Mouse (Mus musculus): ENCODE measurements around the gene Alkbh3. TPM values are rescaled to one million over a fixed set of nuclear protein-coding genes. Genes with fewer than 3 reads are reported as not detected.

Alkbh3 gene
- polyA plus RNA-seq, 1 experiment from 2014 or later, result 69.3 TPM

GRCm38 (mm10) chr2:94048733-94049470 lies 38.3 kb upstream of the Alkbh3 start:
- WGBS, result 60% methylated on average over 5 of the region's 5 CpGs
- H3K9me3 ChIP-seq (ENCODE audit: low read depth, low read length), result no peaks in the 10 kb centered on the region
- no peak for DNase-seq

GRCm38 (mm10) chr2:94048271-94048670 lies 37.7 kb upstream of the Alkbh3 start:
- DNase-seq, result no peak
- ATAC-seq (ENCODE audit: insufficient read depth), result no peak
- Histone ChIP-seq H3K27me3 (ENCODE audit: insufficient read depth, low read length) (no peaks in the 10 kb centered on the region), H3K4me1 (ENCODE audit: insufficient read depth) (no peaks in the 10 kb centered on the region), H3K4me2 (no peak overlapping the region), H3K9ac (no peak overlapping the region), H3K4me3 (ENCODE audit: low read depth, low read length) (no peak overlapping the region), H3K9me3 (ENCODE audit: low read depth, low read length) (no peaks in the 10 kb centered on the region), H3K27ac (ENCODE audit: low read depth) (no peak overlapping the region), H3K36me3 (ENCODE audit: insufficient read depth) (no peaks in the 10 kb centered on the region)
- 72% methylated on average over 1 of the region's 1 CpGs for WGBS
- TF ChIP-seq CTCF (IDR thresholded peaks at IDR 0.05; ENCODE audit: low read depth), result no peak

More at GRCm38 (mm10) chr2:94048733-94049470, 38.3 kb upstream of the Alkbh3 start:
- H3K4me3 ChIP-seq (ENCODE audit: low read depth, low read length), result no peak overlapping the region
- no peak overlapping the region for H3K4me2 ChIP-seq
- no peak overlapping the region for H3K9ac ChIP-seq
- no peaks in the 10 kb centered on the region for H3K36me3 ChIP-seq (ENCODE audit: insufficient read depth)
- H3K4me1 ChIP-seq (ENCODE audit: insufficient read depth), result no peaks in the 10 kb centered on the region
- ATAC-seq (ENCODE audit: insufficient read depth), result no peak
- H3K27me3 ChIP-seq (ENCODE audit: insufficient read depth, low read length), result no peaks in the 10 kb centered on the region
- no peak overlapping the region for H3K27ac ChIP-seq (ENCODE audit: low read depth)
- no peak for TF ChIP-seq CTCF (IDR thresholded peaks at IDR 0.05; ENCODE audit: low read depth)

DNA sequence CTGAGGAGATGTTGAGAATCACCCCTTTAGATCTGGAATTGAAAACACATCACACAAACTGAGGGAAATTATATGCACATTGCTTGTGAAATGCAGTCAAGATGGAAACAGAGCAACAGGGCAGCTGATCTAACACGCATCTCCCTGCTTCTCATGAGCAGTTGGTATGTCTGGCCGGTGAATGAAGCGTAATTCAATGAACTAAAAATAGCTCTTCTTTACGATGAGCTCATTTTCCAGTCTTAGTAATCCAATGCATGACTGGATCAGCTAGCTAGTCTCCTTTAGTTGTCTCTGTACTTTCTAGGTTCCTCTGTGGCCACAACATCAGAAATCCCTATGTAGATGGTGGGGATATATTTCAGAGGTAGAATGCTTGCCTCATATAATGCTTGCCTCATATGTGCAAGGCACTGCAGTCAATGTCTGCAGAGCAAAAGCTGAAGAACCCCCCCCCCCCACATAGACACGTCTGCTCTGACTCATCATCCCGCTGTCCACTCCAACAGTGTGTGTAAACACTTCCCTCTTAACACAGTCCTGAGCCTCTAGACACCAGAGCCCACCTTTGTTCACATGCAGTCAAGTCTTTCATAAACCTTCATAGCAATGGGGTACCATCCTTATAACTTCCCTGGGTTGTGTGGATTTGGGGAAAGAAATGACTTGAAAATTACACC lies 34.9 kb upstream of the Alkbh3 start:
- H3K4me2 ChIP-seq, result no peak overlapping the region
- no peaks in the 10 kb centered on the region for H3K9me3 ChIP-seq (ENCODE audit: low read depth, low read length)
- H3K36me3 ChIP-seq (ENCODE audit: insufficient read depth), result peaks cover 3% of the 10 kb centered on the region; the same call in 1 of the 2 replicates
- ATAC-seq (ENCODE audit: insufficient read depth), result no peak
- no peak overlapping the region for H3K4me3 ChIP-seq (ENCODE audit: low read depth, low read length)
- H3K9ac ChIP-seq, result no peak overlapping the region
- no peak for TF ChIP-seq CTCF (IDR thresholded peaks at IDR 0.05; ENCODE audit: low read depth)
- DNase-seq, result no peak
- H3K27me3 ChIP-seq (ENCODE audit: insufficient read depth, low read length), result no peaks in the 10 kb centered on the region
- WGBS, result 57% methylated on average over 6 of the region's 6 CpGs
- no peak overlapping the region for H3K27ac ChIP-seq (ENCODE audit: low read depth)
- no peaks in the 10 kb centered on the region for H3K4me1 ChIP-seq (ENCODE audit: insufficient read depth)

DNA sequence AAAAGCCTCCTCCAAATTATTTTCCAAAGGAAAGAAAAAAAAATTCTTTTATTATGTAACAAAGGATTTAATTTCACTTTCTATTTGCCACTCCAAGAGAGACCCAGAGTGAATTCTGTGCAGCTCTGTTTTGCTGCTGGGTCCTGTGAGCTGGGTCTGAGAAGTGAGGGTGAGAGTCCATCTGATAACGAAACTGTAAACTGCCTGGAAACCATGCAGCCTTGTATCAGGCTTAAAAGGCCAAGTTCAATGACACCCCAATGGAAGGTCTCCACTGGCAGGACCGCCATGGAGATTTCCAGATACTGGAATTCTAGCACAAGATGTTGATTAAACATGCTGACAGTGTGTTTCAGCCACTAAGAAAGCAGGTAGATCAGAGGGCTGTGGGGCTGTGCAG lies 33.6 kb upstream of the Alkbh3 start:
- ATAC-seq (ENCODE audit: insufficient read depth) (no peak), DNase-seq (no peak)
- no peak overlapping the region for H3K4me2 ChIP-seq
- no peak overlapping the region for H3K4me3 ChIP-seq (ENCODE audit: low read depth, low read length)
- peaks cover 3% of the 10 kb centered on the region; the same call in 1 of the 2 replicates for H3K36me3 ChIP-seq (ENCODE audit: insufficient read depth)
- no peaks in the 10 kb centered on the region for H3K4me1 ChIP-seq (ENCODE audit: insufficient read depth)
- H3K27me3 ChIP-seq (ENCODE audit: insufficient read depth, low read length), result no peaks in the 10 kb centered on the region
- TF ChIP-seq CTCF (IDR thresholded peaks at IDR 0.05; ENCODE audit: low read depth), result no peak
- H3K9me3 ChIP-seq (ENCODE audit: low read depth, low read length), result no peaks in the 10 kb centered on the region
- H3K9ac ChIP-seq, result no peak overlapping the region
- WGBS, result 88% methylated on average over 2 of the region's 2 CpGs
- no peak overlapping the region for H3K27ac ChIP-seq (ENCODE audit: low read depth)

- H3K9ac ChIP-seq, result no peak overlapping the region
- H3K9me3 ChIP-seq (ENCODE audit: low read depth, low read length), result no peaks in the 10 kb centered on the region
- DNase-seq (peak; percentile 57), ATAC-seq (ENCODE audit: insufficient read depth) (peak; percentile 31; the same call in 1 of the 2 replicates)
- peaks cover 3% of the 10 kb centered on the region; the same call in 1 of the 2 replicates for H3K36me3 ChIP-seq (ENCODE audit: insufficient read depth)
- no peak for TF ChIP-seq CTCF (IDR thresholded peaks at IDR 0.05; ENCODE audit: low read depth)
- no peaks in the 10 kb centered on the region for H3K27me3 ChIP-seq (ENCODE audit: insufficient read depth, low read length)
- 36% methylated on average over 5 of the region's 5 CpGs for WGBS
- H3K4me1 ChIP-seq (ENCODE audit: insufficient read depth), result no peaks in the 10 kb centered on the region
- H3K4me3 ChIP-seq (ENCODE audit: low read depth, low read length), result no peak overlapping the region
- H3K27ac ChIP-seq (ENCODE audit: low read depth), result no peak overlapping the region
- H3K4me2 ChIP-seq, result no peak overlapping the region
Measured at GRCm38 (mm10) chr2:94043662-94044061, 33.1 kb upstream of the Alkbh3 start.

DNA sequence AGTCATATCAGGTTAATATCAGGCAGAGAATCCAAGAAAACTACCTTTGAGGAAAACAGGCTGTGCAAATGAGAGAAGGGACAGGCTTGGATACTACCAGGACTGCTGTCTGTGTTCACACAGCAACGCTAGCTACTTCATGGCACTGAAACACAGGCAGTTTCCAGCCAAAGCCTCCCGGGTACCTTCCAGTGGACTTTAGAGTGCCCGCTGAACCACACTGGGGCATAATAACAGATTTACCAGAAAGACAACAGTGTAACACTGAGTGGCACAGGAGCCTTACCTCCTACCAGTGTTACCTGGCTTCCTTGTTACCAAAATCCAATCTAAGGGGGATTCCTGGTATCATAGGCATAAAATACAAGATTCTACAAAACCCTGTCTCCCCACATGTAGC lies 31.9 kb upstream of the Alkbh3 start:
- DNase-seq (no peak), ATAC-seq (ENCODE audit: insufficient read depth) (no peak)
- Histone ChIP-seq H3K9ac (no peak overlapping the region), H3K27me3 (ENCODE audit: insufficient read depth, low read length) (no peaks in the 10 kb centered on the region), H3K36me3 (ENCODE audit: insufficient read depth) (peaks cover 3% of the 10 kb centered on the region; the same call in 1 of the 2 replicates), H3K4me2 (no peak overlapping the region), H3K9me3 (ENCODE audit: low read depth, low read length) (no peaks in the 10 kb centered on the region), H3K4me1 (ENCODE audit: insufficient read depth) (no peaks in the 10 kb centered on the region), H3K4me3 (ENCODE audit: low read depth, low read length) (no peak overlapping the region), H3K27ac (ENCODE audit: low read depth) (no peak overlapping the region)
- 95% methylated on average over 3 of the region's 3 CpGs for WGBS
- no peak for TF ChIP-seq CTCF (IDR thresholded peaks at IDR 0.05; ENCODE audit: low read depth)

DNA sequence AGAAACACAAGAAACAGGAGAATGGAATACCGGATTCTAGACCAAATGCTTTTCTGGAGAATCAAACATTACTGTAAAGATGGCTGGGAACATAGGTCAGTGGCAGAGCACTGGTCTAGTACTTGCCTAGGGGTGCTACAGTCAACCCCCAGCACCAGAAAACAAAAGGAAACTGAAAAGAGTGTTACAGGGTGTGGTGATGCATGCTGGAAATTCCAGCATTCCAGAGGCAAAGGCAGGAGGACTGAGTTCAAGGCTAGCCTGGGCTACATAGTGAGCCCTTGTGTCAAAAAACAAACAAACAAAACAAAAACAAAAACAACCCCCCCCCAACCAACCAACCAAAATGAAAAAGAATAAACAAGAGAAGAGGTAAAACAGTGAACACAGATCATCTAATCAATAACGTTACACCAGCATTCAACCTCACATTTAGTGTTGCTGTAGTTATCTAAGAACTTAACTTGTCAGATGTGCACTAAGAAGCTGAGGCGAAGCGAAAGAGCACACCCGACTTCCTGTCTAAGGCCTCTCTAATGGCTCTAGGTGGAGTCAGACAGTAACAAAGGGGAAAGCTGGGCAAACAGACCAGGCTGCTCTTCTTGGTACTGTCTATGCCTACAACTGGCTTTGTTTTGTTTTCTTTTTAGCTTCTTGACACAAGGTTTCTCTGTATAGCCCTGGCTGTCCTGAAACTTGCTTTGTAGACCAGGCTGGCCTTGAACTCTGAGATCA lies 30.0 kb upstream of the Alkbh3 start:
- Histone ChIP-seq H3K27ac (ENCODE audit: low read depth) (no peak overlapping the region), H3K9ac (no peak overlapping the region), H3K36me3 (ENCODE audit: insufficient read depth) (peaks cover 3% of the 10 kb centered on the region; the same call in 1 of the 2 replicates), H3K9me3 (ENCODE audit: low read depth, low read length) (no peaks in the 10 kb centered on the region), H3K4me2 (no peak overlapping the region), H3K27me3 (ENCODE audit: insufficient read depth, low read length) (no peaks in the 10 kb centered on the region), H3K4me3 (ENCODE audit: low read depth, low read length) (no peak overlapping the region), H3K4me1 (ENCODE audit: insufficient read depth) (no peaks in the 10 kb centered on the region)
- DNase-seq (no peak), ATAC-seq (ENCODE audit: insufficient read depth) (no peak)
- WGBS, result 86% methylated on average over 5 of the region's 5 CpGs
- no peak for TF ChIP-seq CTCF (IDR thresholded peaks at IDR 0.05; ENCODE audit: low read depth)

Measured in lung, embryonic 14.5 days (tissue).